Mouse (Mus musculus) erythroblast, embryonic 14.5 days (primary cell): ENCODE results near the gene Nufip2.

Experiments
- GATA1 ChIP-seq: IDR thresholded peaks from 2 replicates; pipeline ENCODE4 v1.6.1; 2012; ENCODE audit warnings: low read length, inconsistent platforms, mixed read lengths
- TAL1 ChIP-seq: IDR thresholded peaks from 3 replicates; pipeline ENCODE4 v1.6.1; 2012; ENCODE audit warnings: low read length, inconsistent platforms, mixed read lengths

GRCm38 (mm10) chr11:77782104-77782815 is 96.3 kb downstream of the Nufip2 start:
- TF ChIP-seq TAL1 (no peak), GATA1 (no peak)
